Mouse (Mus musculus) adrenal gland, adult 10 weeks (tissue): ENCODE measurements around the gene Ccdc86. TPM values are rescaled to one million over a fixed set of nuclear protein-coding genes. Genes with fewer than 3 reads are reported as not detected.

Experiments used
- polyA plus RNA-seq: library from polyadenylated mRNA; stranded (reverse); fragments of 350-450 nt; fragmentation: Illumina TruSeq; extraction: RNeasy Lipid Tissue Mini Kit (QIAGEN cat#74804); gene quantifications from one replicate; pipeline ENCODE4 v1.2.3, GENCODE M21; 2014; ENCODE audit warnings: low read depth, low replicate concordance

Ccdc86 gene
- polyA plus RNA-seq, result 3.3 TPM

DNA sequence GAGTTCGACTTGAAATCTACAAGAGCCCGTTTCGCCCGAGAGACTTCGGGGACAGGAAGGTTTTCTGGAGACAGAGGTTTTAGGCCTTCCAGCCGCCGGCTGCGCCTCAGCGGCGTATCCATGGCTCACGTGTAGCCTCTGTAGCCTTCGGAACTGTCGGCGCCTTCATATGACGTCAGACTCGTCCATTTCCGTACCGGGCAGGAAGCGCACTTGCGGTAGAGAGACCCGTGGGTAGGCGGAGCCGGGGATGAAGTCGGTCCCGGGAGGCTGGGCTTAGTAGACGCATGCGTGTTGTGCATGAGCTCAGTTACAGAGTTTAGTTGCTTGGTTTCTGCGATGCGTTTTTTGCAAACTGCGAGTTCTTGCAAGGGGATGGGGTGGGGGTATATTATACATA is at the start of gene Ccdc86:
Gene Ccdc86, minus strand, starts transcription at position 155 of the 400 bp plus-strand sequence.

DNA sequence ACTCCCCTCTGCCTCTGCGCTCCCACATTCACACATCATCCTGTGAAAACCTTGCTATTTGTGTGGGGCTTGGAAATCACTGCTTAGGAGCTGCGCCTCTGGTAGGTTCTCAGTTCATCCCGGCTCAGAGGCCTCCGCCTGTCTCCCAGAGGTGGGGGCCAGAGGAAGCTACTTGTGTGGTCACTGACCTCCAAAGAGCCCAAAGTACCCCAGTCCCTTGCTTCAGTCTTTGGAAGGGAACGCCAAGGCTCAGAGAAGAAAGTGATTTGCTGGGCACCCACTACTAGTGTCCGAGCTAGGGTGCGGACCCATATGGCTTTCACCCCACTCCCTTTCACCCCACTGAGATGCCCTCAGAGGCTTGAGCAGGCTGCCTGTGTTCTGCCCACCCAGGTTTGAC is 44.1 kb upstream of the Ccdc86 start, which contains the start of gene Ms4a15:
Gene Ms4a15, minus strand, starts transcription at position 101 of the 400 bp plus-strand sequence.

DNA sequence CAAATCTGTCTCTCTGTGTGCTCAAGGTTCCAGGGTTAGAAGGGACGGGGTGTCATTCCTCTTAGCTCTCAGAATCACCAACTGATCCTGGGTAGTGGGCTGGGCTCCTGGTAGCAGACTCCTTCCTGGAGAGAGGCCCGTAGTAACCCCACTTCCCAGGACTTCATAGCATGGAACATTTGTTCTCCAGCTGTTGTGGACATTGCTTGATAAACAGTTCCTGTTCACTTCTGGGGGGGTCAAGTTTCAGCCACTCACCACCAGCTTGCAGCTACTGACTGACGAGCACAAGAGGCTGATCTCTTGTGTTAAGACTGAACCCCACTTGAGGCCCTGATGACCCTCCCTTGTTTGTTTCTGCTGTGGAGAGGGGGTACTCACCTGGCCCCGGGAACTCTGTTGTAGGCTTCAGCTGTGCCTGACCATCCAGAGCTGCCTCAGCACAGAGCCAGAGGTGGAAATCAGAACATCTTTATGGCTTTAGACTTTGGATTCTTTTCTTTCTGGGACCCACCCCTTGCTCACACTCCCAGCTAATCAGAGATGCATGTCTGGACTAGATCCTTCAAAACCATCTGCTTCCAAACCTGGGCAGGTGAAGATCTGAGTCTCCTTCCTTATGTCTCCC is 25.3 kb upstream of the Ccdc86 start, which contains the start of gene Ms4a10:
Gene Ms4a10, minus strand, starts transcription at position 433 of the 628 bp plus-strand sequence.

DNA sequence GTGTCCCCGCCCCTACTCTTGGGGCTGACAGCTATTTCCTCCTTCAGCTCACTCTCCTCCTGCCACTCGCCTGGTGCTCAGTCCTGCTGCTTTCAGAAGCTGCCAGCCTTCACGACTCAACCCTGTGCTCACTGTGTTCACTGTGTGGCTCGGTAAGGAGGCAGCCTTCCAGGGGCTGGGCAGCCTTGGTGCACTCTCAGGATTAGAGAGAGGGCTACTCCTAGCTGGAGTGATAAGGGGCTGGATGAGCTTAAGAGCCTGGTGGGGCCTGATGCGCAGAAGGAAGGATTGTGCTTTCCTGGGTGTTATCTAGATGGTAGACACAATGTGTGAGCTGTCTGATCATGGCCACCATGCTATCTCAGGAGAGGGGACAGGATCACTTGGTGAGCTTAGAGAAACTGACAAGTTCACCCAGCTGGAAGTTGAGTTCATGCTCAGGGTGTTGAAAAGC is 11.9 kb downstream of the Ccdc86 start, which contains the start of gene Ptgdr2:
Gene Ptgdr2, plus strand, starts transcription at position 51 of the 454 bp plus-strand sequence.

DNA sequence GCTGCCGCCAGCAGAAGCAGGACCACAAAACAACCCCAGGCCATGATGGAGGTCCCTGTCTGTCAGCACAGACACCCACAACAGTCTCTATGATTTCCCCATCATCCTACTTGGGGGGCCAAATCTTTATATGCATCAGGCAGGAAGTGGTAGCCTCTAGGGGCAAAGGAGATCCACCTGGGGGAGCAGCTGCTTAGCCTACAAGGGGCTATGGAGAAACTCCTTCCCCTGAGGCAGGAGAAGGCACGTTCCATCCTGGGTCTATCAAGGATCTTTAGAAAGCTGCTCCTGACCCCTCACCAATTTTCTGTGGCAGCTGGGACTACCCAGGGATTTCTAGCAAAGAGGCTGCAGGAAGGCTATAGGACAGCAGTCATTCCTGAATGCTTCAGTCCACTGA is 28.5 kb downstream of the Ccdc86 start, which contains the start of gene Zp1:
Gene Zp1, minus strand, starts transcription at position 101 of the 400 bp plus-strand sequence.

DNA sequence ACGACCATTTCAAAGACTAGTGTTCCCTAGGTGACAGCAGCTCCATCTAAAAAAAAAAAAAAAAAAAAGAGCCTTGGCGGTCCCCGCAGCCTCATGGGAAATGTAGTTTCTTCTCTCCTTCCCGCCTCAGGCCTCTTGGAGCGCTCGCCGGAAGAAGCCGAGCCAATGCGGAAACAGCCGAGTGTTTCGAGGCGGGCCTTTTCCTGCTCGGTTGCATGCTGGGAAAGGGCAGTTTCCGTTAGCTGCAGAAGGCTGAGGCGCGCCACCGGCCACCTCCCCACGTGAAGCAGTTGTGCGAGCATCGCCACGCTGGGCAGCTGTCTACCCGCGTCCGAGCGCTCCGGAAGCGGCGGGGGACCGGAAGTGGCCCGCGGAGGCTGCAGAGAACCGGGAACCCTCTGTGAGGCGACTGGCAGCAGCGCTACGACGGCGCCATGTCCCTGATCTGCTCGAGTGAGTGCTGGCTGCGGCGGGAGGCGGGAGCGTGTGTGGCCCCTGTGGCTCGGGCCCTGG is 54.0 kb downstream of the Ccdc86 start, which contains the start of gene Prpf19:
Gene Prpf19, plus strand, starts transcription at position 216 of the 513 bp plus-strand sequence.

Other genes with a start within 250 kb of the Ccdc86 start
- gene Cd5, start 210.3 kb downstream of the Ccdc86 start, polyA plus RNA-seq, result not detected
- gene Cd6, start 119.2 kb downstream of the Ccdc86 start, polyA plus RNA-seq, result not detected
- gene Slc15a3, start 109.5 kb downstream of the Ccdc86 start, polyA plus RNA-seq, result 1.0 TPM
- not detected for gene Tmem132a, start 79.3 kb downstream of the Ccdc86 start, polyA plus RNA-seq
- gene Tmem109, start 67.3 kb downstream of the Ccdc86 start, polyA plus RNA-seq, result 7.3 TPM
- gene Prpf19, start 54.0 kb downstream of the Ccdc86 start, polyA plus RNA-seq, result 81.8 TPM
- not detected for gene Zp1, start 28.6 kb downstream of the Ccdc86 start, polyA plus RNA-seq
- gene Ptgdr2, start 12.1 kb downstream of the Ccdc86 start, polyA plus RNA-seq, result not detected
- 4.1 TPM for gene Ms4a10, start 25.4 kb upstream of the Ccdc86 start, polyA plus RNA-seq
- gene Ms4a15, start 44.0 kb upstream of the Ccdc86 start, polyA plus RNA-seq, result not detected
- not detected for gene Ms4a18, start 68.8 kb upstream of the Ccdc86 start, polyA plus RNA-seq
- 0.93 TPM for gene Ms4a8a, start 131.8 kb upstream of the Ccdc86 start, polyA plus RNA-seq
- gene 1700017D01Rik, start 181.6 kb upstream of the Ccdc86 start, polyA plus RNA-seq, result not detected
- not detected for gene 1700025F22Rik, start 216.1 kb upstream of the Ccdc86 start, polyA plus RNA-seq
- not detected for gene Ms4a13, start 247.5 kb upstream of the Ccdc86 start, polyA plus RNA-seq